Mouse (Mus musculus): Measurements from ENCODE around the gene Pros1. TPM values are rescaled to one million over a fixed set of nuclear protein-coding genes. Genes with fewer than 3 reads are reported as not detected.

The Pros1 gene
- total RNA-seq, 2 experiments from 2014 or later = 57.6 to 66.3 TPM

Small RNA genes lying within 50 kb of the gene (microRNA-seq; reads per million reads assigned to microRNA genes)
- not detected for gene Gm25986

Other genes with a start within 250 kb of the Pros1 start
- gene Nsun3, start 67.5 kb upstream of the Pros1 start, total RNA-seq (2021) = 10 to 100 TPM; 11.1 to 16.9 TPM
- not detected for gene Stx19, start 39.6 kb upstream of the Pros1 start, total RNA-seq (2021)
- gene Arl13b, start 7.3 kb upstream of the Pros1 start, total RNA-seq (2021) = 10 to 100 TPM; 11.4 to 12.1 TPM

All from adrenal gland, postnatal 36 days (tissue).